Mouse (Mus musculus) ZHBTc4 (cell line): ENCODE results near the gene Adgre5.

Experiments
- DNase-seq: peaks from one replicate; pipeline ENCODE4 v3.0.0-alpha.2; 2011; ENCODE audit warnings: low read depth, low spot score

Gene Adgre5

DNA sequence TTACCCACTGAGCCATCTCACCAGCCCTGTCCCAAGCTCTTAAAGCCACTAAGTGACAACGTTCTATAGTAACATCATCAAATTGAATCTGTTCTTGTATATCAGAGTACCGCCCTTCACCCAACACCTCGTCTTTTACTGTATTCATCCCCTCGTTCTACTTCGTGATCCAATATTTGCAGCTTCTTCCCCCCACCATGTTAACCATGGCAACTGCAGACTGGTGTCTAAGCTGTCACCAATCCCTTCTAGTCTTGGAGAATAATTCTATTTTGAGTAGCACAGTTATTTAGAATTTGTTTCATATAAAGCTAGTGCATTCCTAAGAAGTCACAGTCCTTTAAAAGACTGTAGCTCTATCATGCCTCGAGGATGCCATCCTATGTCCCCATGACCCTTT, 51.9 kb downstream of the Adgre5 start:
- no peak for DNase-seq

DNA sequence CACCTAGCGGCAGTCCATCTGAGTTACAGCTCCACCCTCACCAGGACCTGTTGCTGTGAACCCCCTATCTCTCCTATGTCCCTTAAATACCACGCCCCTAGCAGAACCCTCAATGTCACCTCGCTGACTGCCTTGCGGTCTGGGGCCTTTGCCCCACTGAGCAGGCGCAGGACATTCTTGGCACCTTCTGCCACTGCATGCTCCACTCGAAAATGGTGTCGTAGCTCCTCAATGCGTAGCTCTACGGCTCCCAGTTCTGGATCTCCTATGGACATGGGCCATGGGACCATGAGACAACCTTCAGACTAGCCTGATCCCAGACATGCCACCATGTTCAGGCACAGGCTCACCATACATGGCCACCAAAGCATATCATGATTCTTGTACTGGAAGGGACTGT, 56.6 kb downstream of the Adgre5 start:
- no peak for DNase-seq

DNA sequence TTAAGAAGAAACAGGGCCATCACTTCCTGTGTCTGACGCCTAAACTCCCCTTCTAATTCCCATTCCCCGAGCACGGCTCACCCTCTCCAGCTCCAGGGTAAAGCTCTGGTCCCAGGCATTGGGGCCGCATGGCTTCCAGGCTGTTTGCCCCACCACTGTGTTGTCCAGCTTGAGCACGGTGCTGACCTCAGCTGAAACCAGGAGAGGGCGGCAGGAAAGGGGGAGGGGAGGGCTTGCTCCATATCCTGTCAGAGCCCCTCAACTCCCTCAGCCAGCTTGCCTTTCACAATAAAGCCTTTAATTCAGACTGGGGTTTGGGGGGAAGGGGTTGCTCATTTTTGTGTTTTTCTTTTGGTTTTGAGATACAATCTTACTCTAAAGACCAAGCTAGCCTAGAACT, 60.0 kb downstream of the Adgre5 start:
- no peak for DNase-seq

DNA sequence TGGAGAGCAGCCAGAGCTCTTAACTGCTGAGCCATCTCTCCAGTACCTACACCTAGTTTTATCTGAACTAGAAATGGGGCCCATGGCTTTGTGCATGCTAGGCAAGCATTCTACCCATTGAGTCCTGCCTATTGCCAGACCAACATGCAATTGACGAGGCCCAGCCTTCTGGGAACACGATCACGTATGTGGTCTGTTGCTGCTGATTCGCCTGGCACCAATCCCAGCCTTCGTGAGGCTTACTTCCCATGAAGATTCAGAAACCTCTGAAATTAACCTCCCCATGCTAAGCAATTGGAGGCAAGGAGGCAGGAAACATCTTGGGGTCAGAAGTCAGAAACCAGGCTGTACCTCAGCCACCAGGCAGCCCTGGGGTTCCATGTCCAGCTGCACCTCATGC, 60.5 kb downstream of the Adgre5 start:
- no peak for DNase-seq

DNA sequence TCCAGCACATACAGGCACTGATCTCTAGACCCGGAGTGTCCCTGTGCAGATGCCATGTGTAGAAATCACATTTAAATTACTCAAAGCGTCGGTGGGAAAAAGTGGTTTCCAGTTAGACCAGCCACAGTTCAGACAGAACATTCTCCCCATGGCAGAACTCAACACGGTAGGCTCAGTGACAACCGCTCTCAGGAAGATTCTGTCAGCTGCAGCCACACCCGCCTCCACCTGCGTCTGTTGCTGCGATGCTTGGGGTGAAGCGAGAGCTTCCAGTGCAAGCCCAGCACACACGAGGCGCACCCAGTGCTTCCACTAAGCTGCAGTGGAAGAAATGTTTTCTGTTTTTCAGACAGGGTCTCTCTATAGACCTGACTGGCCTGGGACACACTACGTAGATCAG, 61.3 kb downstream of the Adgre5 start:
- DNase-seq: no peak

DNA sequence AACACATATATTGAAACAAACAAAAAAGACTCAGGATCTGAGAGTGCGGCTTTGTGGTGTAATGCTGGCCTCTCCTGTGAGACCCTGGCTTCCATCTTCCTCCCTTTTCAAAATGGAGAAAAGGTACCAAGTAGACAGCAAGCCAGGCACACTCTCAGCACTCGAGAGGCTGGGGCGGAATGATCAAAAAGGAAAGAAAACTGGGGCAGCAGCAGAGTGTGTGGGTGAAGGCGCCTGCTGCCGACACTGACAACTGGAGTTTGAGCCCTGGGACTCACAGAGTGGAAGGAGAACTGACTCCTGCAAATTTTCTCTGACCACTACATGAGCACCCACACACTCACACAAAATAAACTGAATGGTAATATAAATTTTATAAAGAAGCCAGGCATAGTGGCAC, 66.6 kb downstream of the Adgre5 start:
- DNase-seq: no peak
